Mouse (Mus musculus) neural tube, embryonic 12.5 days (tissue): ENCODE measurements around the gene Mamdc2. TPM values are rescaled to one million over a fixed set of nuclear protein-coding genes. Genes with fewer than 3 reads are reported as not detected.

Experiments
- ATAC-seq: fragments of 200-750 bp; cut with Nextera tagmentation; 2 replicates; pipeline ENCODE4 v1.8.0; 2017; ENCODE audit warnings: low read depth, mild to moderate bottlenecking, moderate TSS enrichment, moderate library complexity; ENCODE audit not compliant: low FRiP score
- H3K27ac ChIP-seq: fragments of 300-500 bp; sonication (generic); 2 replicates; pipeline ENCODE4 v1.5.1; 2016
- H3K27me3 ChIP-seq: fragments of 300-500 bp; sonication (generic); replicated peaks from 2 replicates; pipeline ENCODE4 v1.6.1; 2016; ENCODE audit warnings: mild to moderate bottlenecking
- H3K36me3 ChIP-seq: fragments of 300-500 bp; sonication (generic); 2 replicates; pipeline ENCODE4 v1.6.1; 2016; ENCODE audit warnings: mild to moderate bottlenecking
- H3K4me1 ChIP-seq: fragments of 300-500 bp; sonication (generic); 2 replicates; pipeline ENCODE4 v1.6.1; 2016
- H3K4me2 ChIP-seq: fragments of 300-500 bp; sonication (generic); replicated peaks from 2 replicates; pipeline ENCODE4 v1.6.1; 2016; ENCODE audit warnings: mild to moderate bottlenecking
- H3K4me3 ChIP-seq: fragments of 300-500 bp; sonication (generic); 2 replicates; pipeline ENCODE4 v1.5.1; 2016
- H3K9ac ChIP-seq: fragments of 300-500 bp; sonication (generic); 2 replicates; pipeline ENCODE4 v1.6.1; 2016; ENCODE audit warnings: mild to moderate bottlenecking
- H3K9me3 ChIP-seq: fragments of 300-500 bp; sonication (generic); 2 replicates; pipeline ENCODE4 v1.6.1; 2016; ENCODE audit warnings: mild to moderate bottlenecking
- WGBS: fragments of 180-500 bp; shearing (Covaris S2); methylation state at CpG from one replicate; pipeline ENCODE4 v1.1.7; 2016; 5-methylcytosine and 5-hydroxymethylcytosine counted together
- polyA plus RNA-seq: library from polyadenylated mRNA; unstranded; fragments of >200 nt; fragmentation: Nextera tagmentation; extraction: Ambion mirVana; gene quantifications from 2 replicates; pipeline ENCODE4 v1.2.1, GENCODE M21; 2016

The Mamdc2 gene
- polyA plus RNA-seq, 1 experiment from 2014 or later, result 2.4 TPM

DNA sequence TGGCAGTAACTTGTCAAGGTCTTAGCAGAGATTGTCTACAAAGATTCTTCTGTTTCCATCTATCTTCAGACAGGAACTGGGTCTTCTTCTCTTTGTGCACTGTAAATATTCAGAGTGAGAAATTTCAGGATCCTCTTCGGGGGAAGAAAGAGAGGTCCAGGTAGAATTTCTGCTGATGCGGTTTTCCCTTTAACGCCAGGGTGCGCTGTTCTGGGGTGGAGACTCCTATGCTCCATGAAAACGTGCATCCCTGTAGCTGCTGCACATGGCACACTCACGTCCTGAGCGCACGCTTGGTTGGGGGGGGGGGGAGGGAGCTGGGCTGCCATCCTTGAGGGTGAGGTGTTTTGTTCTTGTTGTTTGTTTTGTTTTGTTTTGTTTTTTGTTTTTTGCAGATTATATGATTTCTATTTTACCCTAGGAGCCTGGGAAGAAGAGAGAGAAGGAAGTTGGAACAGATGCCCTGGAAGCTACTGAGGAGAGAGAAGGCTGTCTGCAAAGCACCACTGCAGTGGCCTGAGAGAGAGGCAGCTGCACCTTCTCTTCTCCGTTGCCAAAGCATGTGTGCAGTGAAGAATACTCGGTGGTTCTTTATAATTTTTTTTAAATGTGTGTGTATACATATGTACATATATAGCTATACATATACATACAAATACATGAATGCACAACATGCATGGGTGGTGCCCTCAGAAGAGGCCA is 30.8 kb upstream of the Mamdc2 start:
- no peak for ATAC-seq
- Histone ChIP-seq H3K27ac (no peak overlapping the region), H3K4me2 (no peak overlapping the region), H3K4me3 (no peak overlapping the region), H3K9me3 (no peaks in the 10 kb centered on the region), H3K9ac (no peak overlapping the region), H3K36me3 (no peaks in the 10 kb centered on the region), H3K4me1 (no peaks in the 10 kb centered on the region), H3K27me3 (no peaks in the 10 kb centered on the region)
- WGBS, result 20% methylated on average over 10 of the region's 10 CpGs

DNA sequence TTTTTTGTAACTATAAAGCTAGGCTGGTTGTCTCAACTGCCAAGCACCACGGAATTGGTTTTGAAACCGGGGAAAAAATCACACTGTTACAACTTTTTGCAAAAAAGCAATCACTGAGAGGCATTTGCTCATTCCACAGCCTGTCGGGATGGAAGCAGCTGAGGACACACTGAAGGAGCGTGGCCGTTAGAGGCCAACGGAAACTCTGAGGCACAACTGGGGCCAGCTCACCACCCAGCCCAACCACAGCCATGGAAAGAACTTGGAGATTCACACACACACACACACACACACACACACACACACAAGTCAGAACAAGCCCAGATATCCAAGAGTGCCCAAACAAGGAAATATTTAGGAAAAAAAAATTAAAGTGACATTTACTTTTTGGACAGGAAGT is 29.6 kb upstream of the Mamdc2 start:
- Histone ChIP-seq H3K4me3 (no peak overlapping the region), H3K4me2 (no peak overlapping the region), H3K27ac (no peak overlapping the region), H3K4me1 (no peaks in the 10 kb centered on the region), H3K9ac (no peak overlapping the region), H3K27me3 (no peaks in the 10 kb centered on the region), H3K36me3 (no peaks in the 10 kb centered on the region), H3K9me3 (no peaks in the 10 kb centered on the region)
- no peak for ATAC-seq
- 83% methylated on average over 6 of the region's 6 CpGs for WGBS

DNA sequence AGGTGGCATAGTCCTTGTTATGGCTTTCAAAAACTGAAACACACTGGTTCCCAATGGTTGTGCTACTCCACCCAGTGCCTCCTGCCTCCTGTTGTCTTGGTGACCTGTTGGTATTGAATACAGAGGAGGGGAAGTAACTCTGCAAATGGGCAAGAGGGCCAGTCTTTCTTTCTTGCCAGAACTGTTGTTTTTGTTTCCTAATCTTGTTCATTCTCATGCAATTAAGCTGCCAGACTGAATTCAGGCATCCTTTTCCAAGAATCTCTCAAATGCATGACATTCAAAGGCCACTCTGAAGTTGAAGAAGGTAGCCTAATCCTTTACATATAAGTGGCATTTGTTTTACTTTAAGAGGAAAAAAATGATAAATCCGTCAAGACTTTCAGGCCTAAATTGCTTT is 19.6 kb upstream of the Mamdc2 start:
- H3K4me3 ChIP-seq, result no peak overlapping the region
- no peak overlapping the region for H3K9ac ChIP-seq
- H3K4me2 ChIP-seq, result no peak overlapping the region
- H3K9me3 ChIP-seq, result no peaks in the 10 kb centered on the region
- H3K27ac ChIP-seq, result no peak overlapping the region
- peaks cover 7% of the 10 kb centered on the region; the same call in 1 of the 2 replicates for H3K4me1 ChIP-seq
- 13% methylated on average over 1 of the region's 1 CpGs for WGBS
- no peak for ATAC-seq
- H3K27me3 ChIP-seq, result no peaks in the 10 kb centered on the region
- no peaks in the 10 kb centered on the region for H3K36me3 ChIP-seq

DNA sequence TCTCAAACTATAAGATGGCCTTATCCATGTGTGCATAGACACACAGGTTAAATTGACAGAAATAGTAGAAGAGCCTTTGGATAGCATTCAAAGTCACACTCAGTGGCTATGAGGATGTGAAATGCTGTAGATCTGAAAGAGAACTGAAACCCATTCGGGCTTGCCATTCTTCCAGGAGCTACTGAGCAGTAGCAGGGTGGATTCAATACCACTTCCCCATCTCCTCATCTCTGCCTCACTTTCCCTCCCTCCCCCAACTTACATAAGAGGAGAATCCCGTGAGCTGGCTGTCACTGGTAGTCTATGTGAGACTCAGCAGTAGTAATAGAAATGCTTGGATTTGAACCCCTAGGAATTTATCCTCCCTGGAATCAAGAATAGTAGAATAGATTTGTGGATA is 18.8 kb upstream of the Mamdc2 start:
- 69% methylated on average over 2 of the region's 2 CpGs for WGBS
- H3K27ac ChIP-seq, result no peak overlapping the region

DNA sequence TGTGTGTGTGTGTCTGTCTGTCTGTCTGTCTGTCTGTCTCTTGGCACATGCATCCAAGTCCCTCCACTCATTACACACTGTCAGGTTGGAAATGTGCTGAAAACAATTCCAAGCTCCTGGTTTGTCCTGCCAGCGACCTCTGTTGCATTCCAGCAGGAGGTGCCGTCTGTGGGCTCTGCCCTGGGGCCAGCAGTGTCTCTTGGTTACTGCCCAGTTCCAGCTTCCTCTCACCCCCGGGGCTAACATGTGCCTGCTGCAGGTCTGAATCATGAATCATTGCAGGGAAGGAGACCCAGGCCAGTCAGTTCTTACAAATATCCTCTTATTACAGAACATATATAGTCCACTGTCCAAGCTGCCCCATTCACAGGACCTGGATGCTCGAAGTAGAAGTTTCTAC is 9.2 kb upstream of the Mamdc2 start:
- 34% methylated on average over 4 of the region's 4 CpGs for WGBS
- Histone ChIP-seq H3K9me3 (no peaks in the 10 kb centered on the region; the same call in 1 of the 2 replicates), H3K36me3 (no peaks in the 10 kb centered on the region), H3K4me3 (no peak overlapping the region), H3K4me1 (no peaks in the 10 kb centered on the region), H3K27ac (no peak overlapping the region), H3K4me2 (no peak overlapping the region), H3K27me3 (no peaks in the 10 kb centered on the region), H3K9ac (no peak overlapping the region)
- no peak for ATAC-seq

More for the DNA sequence above, 18.8 kb upstream of the Mamdc2 start:
- Histone ChIP-seq H3K36me3 (no peaks in the 10 kb centered on the region), H3K9me3 (no peaks in the 10 kb centered on the region), H3K4me2 (no peak overlapping the region), H3K9ac (no peak overlapping the region), H3K4me3 (no peak overlapping the region), H3K4me1 (peaks cover 7% of the 10 kb centered on the region; the same call in 1 of the 2 replicates), H3K27me3 (no peaks in the 10 kb centered on the region)
- ATAC-seq, result no peak

DNA sequence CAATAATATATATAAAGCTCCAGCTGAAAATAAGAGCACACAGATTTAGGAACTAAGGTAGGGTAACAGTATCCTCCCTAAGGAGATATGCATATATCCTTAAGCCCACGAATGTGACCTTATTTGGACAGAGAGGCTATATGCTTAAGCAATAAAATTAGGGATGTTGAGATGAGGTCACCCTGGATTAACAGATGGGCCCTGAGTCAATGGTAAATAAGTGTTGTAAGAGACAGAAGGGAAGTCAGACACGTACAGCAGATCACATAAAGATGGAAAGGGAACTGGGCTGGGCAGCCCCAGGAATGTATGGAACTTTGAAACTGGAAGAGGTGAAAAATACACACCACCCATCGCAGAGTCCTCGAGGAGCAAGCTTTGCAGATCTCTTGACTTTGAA is 3.1 kb upstream of the Mamdc2 start:
- no peak overlapping the region for H3K9ac ChIP-seq
- 0 out of 2 replicates have a peak, but pooled peaks cover 8% of the 10 kb centered on the region for H3K27me3 ChIP-seq
- no peaks in the 10 kb centered on the region; the same call in 1 of the 2 replicates for H3K9me3 ChIP-seq
- H3K4me1 ChIP-seq, result peaks cover 18% of the 10 kb centered on the region
- 75% methylated on average over 4 of the region's 4 CpGs for WGBS
- no peak overlapping the region for H3K27ac ChIP-seq
- no peak overlapping the region for H3K4me2 ChIP-seq
- H3K4me3 ChIP-seq, result no peak overlapping the region
- H3K36me3 ChIP-seq, result no peaks in the 10 kb centered on the region
- ATAC-seq, result no peak

DNA sequence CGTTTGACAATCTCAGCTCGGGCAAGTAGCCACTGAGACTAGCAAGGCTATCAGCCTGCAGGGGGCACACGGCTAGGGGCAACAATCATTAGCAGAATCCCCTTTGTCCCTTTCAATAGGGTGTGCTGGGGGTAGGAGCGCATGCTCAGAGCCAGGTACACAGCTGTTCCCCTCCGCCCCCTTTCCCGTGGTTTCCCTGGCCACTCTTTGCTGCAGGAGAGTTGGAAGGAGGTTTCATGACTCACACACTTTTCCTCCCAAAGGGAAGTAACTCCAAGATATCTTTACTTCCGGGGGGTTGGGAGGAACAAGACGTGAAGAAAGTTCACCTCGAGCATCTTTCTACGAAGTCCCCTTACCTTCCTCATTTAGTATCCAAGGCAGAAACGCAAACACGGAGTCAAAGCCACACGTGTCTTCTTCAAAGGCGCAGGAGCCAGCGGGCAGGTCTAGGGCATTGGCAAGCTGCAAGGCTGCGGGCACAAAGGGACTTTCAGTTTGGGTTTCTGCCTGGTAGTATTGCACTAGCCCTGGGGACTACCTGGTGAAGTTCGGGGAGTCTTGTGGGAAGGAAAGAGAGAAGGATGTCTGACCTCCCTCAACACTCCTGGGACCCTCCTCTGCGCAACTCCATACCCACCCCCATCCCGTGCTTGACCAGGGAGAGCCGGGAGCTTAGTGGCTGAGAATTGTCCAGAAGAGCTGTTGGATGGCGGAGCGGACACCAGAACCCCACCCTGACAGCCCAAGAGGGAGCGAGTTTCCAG is 838 bp downstream of the Mamdc2 start:
- H3K9ac ChIP-seq, result peak overlapping the region; percentile 48
- H3K4me1 ChIP-seq, result peaks cover 18% of the 10 kb centered on the region
- peak; percentile 81 for ATAC-seq
- H3K27me3 ChIP-seq, result 0 out of 2 replicates have a peak, but pooled peaks cover 8% of the 10 kb centered on the region
- no peaks in the 10 kb centered on the region for H3K36me3 ChIP-seq
- 1% methylated on average over 23 of the region's 23 CpGs for WGBS
- H3K4me2 ChIP-seq, result peak overlapping the region; percentile 94
- peak overlapping the region; percentile 39 for H3K4me3 ChIP-seq
- no peaks in the 10 kb centered on the region for H3K9me3 ChIP-seq
- H3K27ac ChIP-seq, result no peak overlapping the region

DNA sequence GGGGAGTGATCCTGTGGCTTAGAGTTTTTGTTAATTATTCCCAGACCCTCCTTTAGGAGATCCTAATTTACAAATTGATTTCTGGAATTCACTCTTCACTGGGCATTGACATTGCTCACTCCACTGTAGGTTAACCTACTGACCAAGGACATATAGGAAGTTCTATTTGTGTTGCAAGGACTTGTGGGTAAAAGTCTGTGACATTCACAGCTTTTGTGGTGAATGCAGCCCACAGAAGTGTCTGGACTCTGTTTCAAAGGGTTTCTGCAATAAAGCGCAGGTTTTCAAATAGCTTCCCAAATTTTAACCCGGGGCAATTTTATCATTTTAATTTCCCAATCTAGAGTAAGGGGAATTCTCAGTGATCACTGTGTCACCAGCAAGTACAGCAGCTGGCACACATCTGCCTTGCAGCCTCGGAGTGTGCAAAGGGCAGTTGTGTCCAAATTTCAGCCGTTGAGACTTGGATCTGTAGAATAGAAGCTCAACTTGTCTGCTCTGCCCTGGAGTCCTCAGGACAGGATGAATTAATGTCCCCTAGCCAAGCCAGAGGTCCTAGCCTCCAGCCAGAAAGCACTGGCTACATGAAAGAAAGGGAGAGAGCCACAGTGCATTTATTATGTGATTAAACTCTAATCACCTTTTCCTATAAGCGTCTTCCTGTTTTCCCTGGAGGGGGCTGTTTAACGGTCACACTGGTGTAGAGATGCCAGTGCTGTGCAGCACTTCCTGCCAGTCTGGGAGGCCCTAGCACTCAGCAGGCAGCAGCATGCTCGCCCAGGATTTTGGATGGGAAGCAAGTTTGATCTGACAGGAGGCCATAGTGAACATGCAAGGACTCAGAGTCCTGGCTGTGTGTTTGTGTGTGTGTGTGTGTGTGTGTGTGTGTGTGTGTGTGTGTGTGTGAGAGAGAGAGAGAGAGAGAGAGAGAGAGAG is 3.1 kb downstream of the Mamdc2 start:
- H3K4me2 ChIP-seq, result no peak overlapping the region
- no peaks in the 10 kb centered on the region for H3K9me3 ChIP-seq
- H3K27ac ChIP-seq, result no peak overlapping the region
- H3K9ac ChIP-seq, result no peak overlapping the region
- ATAC-seq, result no peak
- H3K27me3 ChIP-seq, result 0 out of 2 replicates have a peak, but pooled peaks cover 8% of the 10 kb centered on the region
- no peak overlapping the region for H3K4me3 ChIP-seq
- no peaks in the 10 kb centered on the region for H3K36me3 ChIP-seq
- H3K4me1 ChIP-seq, result peaks cover 18% of the 10 kb centered on the region
- 50% methylated on average over 7 of the region's 7 CpGs for WGBS

DNA sequence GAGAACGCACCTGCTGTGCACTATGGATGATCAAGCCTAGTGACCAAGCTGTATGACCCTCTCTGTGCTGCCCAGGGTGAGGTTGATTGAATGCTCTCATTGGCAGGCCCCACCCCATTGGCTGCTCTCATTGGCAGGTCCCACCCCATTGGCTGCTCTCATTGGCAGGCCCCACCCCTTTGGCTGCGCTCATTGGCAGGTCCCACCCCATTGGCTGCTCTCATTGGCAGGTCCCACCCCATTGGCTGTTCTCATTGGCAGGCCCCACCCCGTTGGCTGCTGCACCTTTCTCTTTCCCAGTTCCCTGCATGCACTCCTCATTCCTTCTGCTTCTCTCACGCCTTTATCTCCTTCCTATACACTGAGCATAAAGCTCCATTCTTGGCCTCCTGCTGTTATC is 12.5 kb downstream of the Mamdc2 start:
- ATAC-seq, result no peak
- H3K27me3 ChIP-seq, result no peaks in the 10 kb centered on the region
- H3K4me1 ChIP-seq, result no peaks in the 10 kb centered on the region
- H3K9ac ChIP-seq, result no peak overlapping the region
- no peaks in the 10 kb centered on the region for H3K36me3 ChIP-seq
- no peak overlapping the region for H3K27ac ChIP-seq
- WGBS, result 66% methylated on average over 4 of the region's 4 CpGs
- H3K4me2 ChIP-seq, result no peak overlapping the region
- H3K9me3 ChIP-seq, result no peaks in the 10 kb centered on the region
- H3K4me3 ChIP-seq, result no peak overlapping the region

DNA sequence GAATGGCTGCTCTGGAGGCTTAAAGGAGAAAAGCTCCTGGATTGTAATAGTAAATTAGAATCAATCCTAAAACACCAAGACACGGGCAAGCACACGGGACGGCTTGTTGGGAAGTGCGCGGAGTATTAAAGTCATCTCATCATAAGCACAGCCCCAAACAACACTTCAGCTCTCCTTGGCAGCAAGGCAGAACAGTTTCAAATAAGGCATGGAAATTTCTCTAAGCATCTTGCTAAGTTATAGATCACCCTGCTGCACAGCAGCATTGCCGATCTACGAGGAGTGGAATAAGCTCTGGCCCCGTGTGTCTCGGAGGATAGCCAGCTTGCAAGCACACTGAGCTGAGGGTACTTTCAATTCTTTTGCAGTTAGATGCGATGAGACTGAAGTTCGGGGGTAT is 13.8 kb downstream of the Mamdc2 start:
- H3K27ac ChIP-seq, result no peak overlapping the region
- H3K4me2 ChIP-seq, result no peak overlapping the region
- no peaks in the 10 kb centered on the region for H3K4me1 ChIP-seq
- 87% methylated on average over 11 of the region's 11 CpGs for WGBS
- ATAC-seq, result no peak
- no peaks in the 10 kb centered on the region for H3K36me3 ChIP-seq
- no peaks in the 10 kb centered on the region for H3K9me3 ChIP-seq
- no peak overlapping the region for H3K9ac ChIP-seq
- no peak overlapping the region for H3K4me3 ChIP-seq
- no peaks in the 10 kb centered on the region for H3K27me3 ChIP-seq

DNA sequence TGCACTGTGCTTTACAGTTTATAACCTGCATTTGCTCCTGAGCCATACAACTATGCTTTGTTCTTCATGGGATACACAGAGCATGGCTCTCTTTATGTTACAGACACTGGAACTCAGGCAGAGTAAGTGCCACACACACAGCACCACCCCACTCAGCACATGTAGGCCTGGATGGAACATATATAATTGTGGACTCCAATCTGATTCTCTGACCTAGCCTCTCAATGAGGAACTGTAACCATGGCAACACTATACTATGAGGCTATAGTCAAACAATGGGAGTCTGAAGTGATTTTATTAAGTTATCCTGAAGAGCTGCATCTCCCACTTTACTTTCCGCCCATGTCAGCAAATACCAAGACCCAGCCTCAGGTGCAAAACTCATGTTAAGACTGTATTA is 30.6 kb downstream of the Mamdc2 start:
- ATAC-seq, result no peak
- no peak overlapping the region for H3K27ac ChIP-seq
- no peak overlapping the region for H3K4me2 ChIP-seq
- H3K36me3 ChIP-seq, result no peaks in the 10 kb centered on the region
- no peaks in the 10 kb centered on the region for H3K4me1 ChIP-seq
- H3K9ac ChIP-seq, result no peak overlapping the region
- no peak overlapping the region for H3K4me3 ChIP-seq
- 82% methylated on average over 1 of the region's 1 CpGs for WGBS
- no peaks in the 10 kb centered on the region for H3K9me3 ChIP-seq
- H3K27me3 ChIP-seq, result no peaks in the 10 kb centered on the region

DNA sequence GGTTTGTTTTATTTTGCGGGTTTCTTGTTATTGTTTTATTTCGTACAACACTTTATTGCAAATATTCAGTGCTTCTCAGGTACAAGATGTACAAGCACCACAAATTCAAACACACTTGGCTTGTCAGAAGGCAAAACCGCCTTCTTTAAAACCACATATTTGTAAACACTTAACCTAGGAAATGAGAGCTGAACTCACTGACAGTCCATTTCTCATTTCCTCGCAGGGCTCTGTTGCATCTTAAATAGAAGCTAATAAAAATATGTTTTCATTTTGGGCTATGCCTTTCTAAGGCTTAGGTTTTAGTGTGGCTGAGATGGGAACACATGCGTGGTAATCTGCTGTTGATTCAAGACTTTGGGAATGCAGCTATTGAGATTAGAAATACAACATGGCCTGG is 37.4 kb downstream of the Mamdc2 start:
- Histone ChIP-seq H3K9ac (no peak overlapping the region), H3K4me1 (no peaks in the 10 kb centered on the region), H3K27ac (no peak overlapping the region), H3K4me3 (no peak overlapping the region), H3K4me2 (no peak overlapping the region), H3K36me3 (no peaks in the 10 kb centered on the region), H3K9me3 (no peaks in the 10 kb centered on the region), H3K27me3 (no peaks in the 10 kb centered on the region)
- 90% methylated on average over 5 of the region's 5 CpGs for WGBS
- no peak for ATAC-seq
